Mouse (Mus musculus): ENCODE results near the gene C1ql1.
A peak's percentile ranks its signal among the peaks of the same experiment; 100 is the strongest.

C1ql1 gene

GRCm38 (mm10) chr11:102958431-102958830 is 11.9 kb upstream of the C1ql1 start:
- no peak for DNase-seq (ENCODE audit: low spot score in 2 of 2)

- no peak for DNase-seq (ENCODE audit: low spot score in 2 of 2)
Measured at GRCm38 (mm10) chr11:102957692-102958091, 11.2 kb upstream of the C1ql1 start.

GRCm38 (mm10) chr11:102956962-102957614 is 10.6 kb upstream of the C1ql1 start:
- DNase-seq (ENCODE audit: low spot score in 2 of 2): no peak

GRCm38 (mm10) chr11:102952922-102953321 is 6.4 kb upstream of the C1ql1 start:
- no peak for DNase-seq (ENCODE audit: low spot score in 2 of 2)

GRCm38 (mm10) chr11:102948043-102948961 is 1.8 kb upstream of the C1ql1 start:
- peak in 1 of 2 experiments; percentile 7 for DNase-seq (ENCODE audit: low spot score in 2 of 2)

- peak in 1 of 2 experiments; percentile 20 for DNase-seq (ENCODE audit: low spot score in 2 of 2)
Measured at GRCm38 (mm10) chr11:102946992-102947343, 480 bp upstream of the C1ql1 start.

- DNase-seq (ENCODE audit: low spot score in 2 of 2): no peak
Measured at GRCm38 (mm10) chr11:102945306-102946264, 903 bp downstream of the C1ql1 start.

GRCm38 (mm10) chr11:102941236-102941635 is 5.3 kb downstream of the C1ql1 start:
- DNase-seq (ENCODE audit: low spot score in 2 of 2): no peak

GRCm38 (mm10) chr11:102939024-102939675 is 7.3 kb downstream of the C1ql1 start:
- no peak for DNase-seq (ENCODE audit: low spot score in 2 of 2)

- DNase-seq (ENCODE audit: low spot score in 2 of 2): no peak
Measured at GRCm38 (mm10) chr11:102937529-102938182, 8.8 kb downstream of the C1ql1 start.

- DNase-seq (ENCODE audit: low spot score in 2 of 2): no peak
Measured at GRCm38 (mm10) chr11:102936272-102936671, 10.2 kb downstream of the C1ql1 start.

- DNase-seq (ENCODE audit: low spot score in 2 of 2): no peak
Measured at GRCm38 (mm10) chr11:102930672-102931071, 15.8 kb downstream of the C1ql1 start.

GRCm38 (mm10) chr11:102925351-102925717 is 21.2 kb downstream of the C1ql1 start:
- peak in 1 of 2 experiments; percentile 52 for DNase-seq (ENCODE audit: low spot score in 2 of 2)

- peak; percentile 90 to 92 for DNase-seq (ENCODE audit: low spot score in 2 of 2)
Measured at GRCm38 (mm10) chr11:102924557-102925350, 21.7 kb downstream of the C1ql1 start, which contains the start of gene Kif18b. Gene Kif18b (minus strand): TSS chr11:102925124.

- no peak for DNase-seq (ENCODE audit: low spot score in 2 of 2)
Measured at GRCm38 (mm10) chr11:102921491-102921890, 25.0 kb downstream of the C1ql1 start.

- DNase-seq (ENCODE audit: low spot score in 2 of 2): no peak
Measured at GRCm38 (mm10) chr11:102918077-102918476, 28.4 kb downstream of the C1ql1 start.

GRCm38 (mm10) chr11:102915380-102915779 is 31.1 kb downstream of the C1ql1 start:
- no peak for DNase-seq (ENCODE audit: low spot score in 2 of 2)

GRCm38 (mm10) chr11:102911376-102911775 is 35.1 kb downstream of the C1ql1 start:
- no peak for DNase-seq (ENCODE audit: low spot score in 2 of 2)

GRCm38 (mm10) chr11:102903654-102904053 is 42.8 kb downstream of the C1ql1 start:
- no peak for DNase-seq (ENCODE audit: low spot score in 2 of 2)

- no peak for DNase-seq (ENCODE audit: low spot score in 2 of 2)
Measured at GRCm38 (mm10) chr11:102902107-102902506, 44.4 kb downstream of the C1ql1 start.
